Mouse (Mus musculus) liver, adult 2 months (tissue): ENCODE data around the gene Inpp4b.

ENCODE experiments used
- CTCF ChIP-seq: fragments of 200-500 bp; IDR thresholded peaks from 2 replicates; pipeline ENCODE4 v1.5.1; 2011; ENCODE audit warnings: low read depth, low read length, control low read depth
- POLR2A ChIP-seq: fragments of 200-500 bp; IDR thresholded peaks from 2 replicates; pipeline ENCODE4 v1.6.1; 2011; ENCODE audit warnings: low read length, control low read depth; ENCODE audit not compliant: insufficient read depth; ENCODE audit errors: extremely low read depth

DNA sequence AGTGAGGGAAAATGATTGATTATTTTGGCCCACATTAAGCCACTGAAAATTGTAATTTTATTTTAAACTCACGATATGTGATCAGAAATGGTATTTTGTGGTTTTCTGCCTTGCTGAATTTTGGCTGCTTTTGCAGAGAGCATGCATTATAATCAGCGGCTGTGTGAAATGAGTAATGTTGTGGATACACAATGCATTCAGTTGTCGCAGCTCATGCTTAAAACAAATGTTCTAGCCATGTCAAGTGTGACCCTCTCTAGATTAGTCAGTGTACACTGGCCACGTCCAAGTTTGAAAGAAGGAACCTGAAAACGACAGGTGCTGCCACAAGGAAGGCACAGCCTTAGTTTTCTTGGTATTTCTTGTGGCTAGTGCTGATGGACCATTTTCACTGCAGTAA lies 450.3 kb downstream of the Inpp4b start:
- TF ChIP-seq POLR2A (no peak), CTCF (no peak)
